Mouse (Mus musculus): ENCODE results near the gene Hagh. TPM values are rescaled to one million over a fixed set of nuclear protein-coding genes. Genes with fewer than 3 reads are reported as not detected.
A peak's percentile ranks its signal among the peaks of the same experiment; 100 is the strongest.

Gene Hagh
- polyA plus RNA-seq, 1 experiment from 2014 or later, result 24.1 TPM

DNA sequence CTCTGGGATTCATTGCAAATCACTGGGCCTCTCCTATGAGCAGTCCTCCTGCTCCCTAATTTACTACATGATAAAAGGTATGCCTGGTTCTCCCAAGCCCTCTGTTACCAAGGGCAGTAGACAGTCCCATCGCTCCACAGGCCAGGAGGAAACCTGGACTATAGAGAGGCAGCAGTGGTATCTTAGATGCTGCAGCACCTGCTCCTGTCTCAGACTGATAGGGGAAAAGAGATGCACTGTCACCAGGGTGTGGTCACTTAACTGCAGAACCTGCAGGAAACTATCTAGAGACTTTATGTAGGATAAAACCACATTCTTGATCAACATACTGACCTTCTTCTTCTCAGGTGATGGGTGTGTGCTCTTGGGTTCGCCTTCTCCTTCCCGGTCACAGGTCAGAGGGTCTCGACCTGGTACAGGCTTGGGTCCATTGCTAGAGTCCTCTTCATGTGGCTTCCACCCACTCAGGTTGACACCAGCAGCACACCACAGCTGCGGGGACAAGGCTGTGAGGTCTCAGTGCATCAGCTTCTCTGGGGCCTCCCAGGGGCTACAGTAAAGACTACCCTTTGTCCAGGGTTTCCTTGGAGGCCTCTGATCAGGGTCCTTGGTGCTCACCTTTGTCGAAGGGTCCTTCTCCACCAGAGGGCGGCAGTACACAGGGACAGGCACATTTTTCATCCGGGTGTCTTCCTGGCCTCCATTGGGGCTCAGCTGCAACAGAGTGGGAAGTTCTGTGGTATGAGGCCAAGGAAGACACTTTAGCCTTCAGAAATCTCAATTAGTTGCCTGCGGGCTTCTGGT is 62.9 kb downstream of the Hagh start:
- H3K36me3 ChIP-seq (replicated peaks; ENCODE audit: control insufficient read depth, insufficient read depth, low read depth, low read length), result peaks cover 34% of the 10 kb centered on the region
- H3K4me3 ChIP-seq (ENCODE audit: low read depth, low read length), result no peak overlapping the region
- ATAC-seq (replicated peaks; ENCODE audit: insufficient number of reproducible peaks, low FRiP score, low TSS enrichment, low read depth) (no peak), DNase-seq (ENCODE audit: low spot score) (peak; percentile 12)
- H3K27ac ChIP-seq (replicated peaks; ENCODE audit: low read depth, low read length), result no peak overlapping the region
- H3K4me1 ChIP-seq (ENCODE audit: control insufficient read depth, insufficient read depth, low read length), result no peaks in the 10 kb centered on the region
- 69% methylated on average over 9 of the region's 9 CpGs for WGBS
- H3K9me3 ChIP-seq (replicated peaks; ENCODE audit: control insufficient read depth, low read length), result no peaks in the 10 kb centered on the region
- H3K9ac ChIP-seq (replicated peaks; ENCODE audit: low read length), result no peak overlapping the region
- no peaks in the 10 kb centered on the region for H3K27me3 ChIP-seq (ENCODE audit: control insufficient read depth, insufficient read depth, low read length)
- H3K4me2 ChIP-seq (ENCODE audit: low read depth, low read length), result no peak overlapping the region

DNA sequence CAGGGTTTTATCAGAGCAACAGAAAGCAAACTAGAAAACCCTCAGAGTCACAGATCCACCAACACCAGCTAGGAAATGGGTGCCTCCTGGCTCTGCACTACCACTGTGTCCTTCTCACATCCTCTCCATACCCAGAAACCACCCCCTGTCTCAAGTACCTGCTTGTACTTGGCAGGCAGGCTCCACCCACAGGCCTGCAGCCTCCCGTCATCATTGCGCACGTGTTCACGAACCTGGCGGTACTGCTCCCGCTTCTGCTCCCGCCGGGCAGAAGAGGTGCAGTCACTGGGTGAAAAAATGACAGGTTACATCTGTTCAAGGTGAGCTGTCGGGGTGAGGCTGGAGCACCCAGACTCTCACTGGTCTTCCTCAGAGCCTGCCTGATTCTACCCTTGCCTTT is 63.8 kb downstream of the Hagh start:
- Histone ChIP-seq H3K4me1 (ENCODE audit: control insufficient read depth, insufficient read depth, low read length) (no peaks in the 10 kb centered on the region), H3K4me3 (ENCODE audit: low read depth, low read length) (no peak overlapping the region), H3K27ac (replicated peaks; ENCODE audit: low read depth, low read length) (no peak overlapping the region), H3K9me3 (replicated peaks; ENCODE audit: control insufficient read depth, low read length) (no peaks in the 10 kb centered on the region), H3K36me3 (replicated peaks; ENCODE audit: control insufficient read depth, insufficient read depth, low read depth, low read length) (peaks cover 30% of the 10 kb centered on the region), H3K4me2 (ENCODE audit: low read depth, low read length) (no peak overlapping the region), H3K9ac (replicated peaks; ENCODE audit: low read length) (no peak overlapping the region), H3K27me3 (ENCODE audit: control insufficient read depth, insufficient read depth, low read length) (no peaks in the 10 kb centered on the region)
- WGBS, result 93% methylated on average over 9 of the region's 9 CpGs
- ATAC-seq (replicated peaks; ENCODE audit: insufficient number of reproducible peaks, low FRiP score, low TSS enrichment, low read depth) (no peak), DNase-seq (ENCODE audit: low spot score) (no peak)

DNA sequence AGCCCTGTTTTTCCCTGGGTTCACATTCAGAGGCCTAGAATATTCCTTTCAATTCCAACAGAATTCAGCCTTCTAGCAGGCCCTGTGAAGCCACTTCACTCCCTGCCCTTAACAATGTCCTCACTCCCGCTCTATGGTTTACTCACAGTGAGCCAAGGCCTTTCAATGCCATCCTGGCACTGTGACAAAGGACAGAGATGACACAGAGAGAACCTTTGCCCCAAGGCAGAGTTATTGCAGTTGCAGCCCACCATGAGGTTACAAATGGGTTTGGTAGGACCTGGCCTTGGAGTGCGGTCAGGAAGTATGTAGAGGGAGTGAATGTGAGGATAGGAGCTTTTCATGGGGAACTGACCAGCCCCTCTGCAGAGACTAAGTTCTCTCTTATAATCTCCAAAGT is 67.6 kb downstream of the Hagh start:
- 95% methylated on average over 2 of the region's 2 CpGs for WGBS
- no peaks in the 10 kb centered on the region for H3K4me1 ChIP-seq (ENCODE audit: control insufficient read depth, insufficient read depth, low read length)
- H3K4me2 ChIP-seq (ENCODE audit: low read depth, low read length), result no peak overlapping the region
- ATAC-seq (replicated peaks; ENCODE audit: insufficient number of reproducible peaks, low FRiP score, low TSS enrichment, low read depth) (no peak), DNase-seq (ENCODE audit: low spot score) (no peak)
- no peak overlapping the region for H3K4me3 ChIP-seq (ENCODE audit: low read depth, low read length)
- H3K36me3 ChIP-seq (replicated peaks; ENCODE audit: control insufficient read depth, insufficient read depth, low read depth, low read length), result peaks cover 11% of the 10 kb centered on the region
- H3K9me3 ChIP-seq (replicated peaks; ENCODE audit: control insufficient read depth, low read length), result no peaks in the 10 kb centered on the region
- H3K9ac ChIP-seq (replicated peaks; ENCODE audit: low read length), result no peak overlapping the region
- H3K27ac ChIP-seq (replicated peaks; ENCODE audit: low read depth, low read length), result no peak overlapping the region
- no peaks in the 10 kb centered on the region for H3K27me3 ChIP-seq (ENCODE audit: control insufficient read depth, insufficient read depth, low read length)

DNA sequence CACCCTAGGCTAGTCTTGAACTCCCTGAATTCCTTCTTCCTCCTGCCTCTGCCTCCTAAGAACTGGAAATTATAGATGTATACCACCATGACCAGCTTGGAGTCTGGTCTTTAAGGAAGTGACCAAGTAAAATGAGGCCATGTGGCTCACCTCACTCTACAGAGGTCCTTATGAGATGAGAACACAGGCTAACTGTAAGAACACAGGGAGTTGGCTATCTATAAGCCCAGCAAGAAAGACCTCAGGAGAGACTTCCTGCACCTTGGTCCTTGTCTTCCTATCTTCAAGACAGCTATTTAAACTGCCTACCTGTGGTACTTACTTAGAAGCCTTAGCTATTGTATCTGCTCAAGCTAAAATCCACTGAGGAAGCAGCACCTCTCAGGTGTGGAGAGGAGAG is 74.0 kb downstream of the Hagh start:
- ATAC-seq (replicated peaks; ENCODE audit: insufficient number of reproducible peaks, low FRiP score, low TSS enrichment, low read depth) (no peak), DNase-seq (ENCODE audit: low spot score) (no peak)
- no peak overlapping the region for H3K9ac ChIP-seq (replicated peaks; ENCODE audit: low read length)
- no peaks in the 10 kb centered on the region for H3K4me1 ChIP-seq (ENCODE audit: control insufficient read depth, insufficient read depth, low read length)
- no peaks in the 10 kb centered on the region for H3K27me3 ChIP-seq (ENCODE audit: control insufficient read depth, insufficient read depth, low read length)
- H3K27ac ChIP-seq (replicated peaks; ENCODE audit: low read depth, low read length), result no peak overlapping the region
- H3K4me3 ChIP-seq (ENCODE audit: low read depth, low read length), result no peak overlapping the region
- H3K36me3 ChIP-seq (replicated peaks; ENCODE audit: control insufficient read depth, insufficient read depth, low read depth, low read length), result peaks cover 9% of the 10 kb centered on the region
- H3K9me3 ChIP-seq (replicated peaks; ENCODE audit: control insufficient read depth, low read length), result no peaks in the 10 kb centered on the region
- H3K4me2 ChIP-seq (ENCODE audit: low read depth, low read length), result no peak overlapping the region

Other genes starting within 250 kb of the Hagh start
- 46.2 and 56.4 TPM in 2 replicates for gene Tsc2, start 207.5 kb upstream of the Hagh start, polyA plus RNA-seq (2014; fragmentation: Nextera tagmentation; extraction: Ambion mirVana)
- gene Nthl1, start 207.5 kb upstream of the Hagh start, polyA plus RNA-seq (2014; fragmentation: Nextera tagmentation; extraction: Ambion mirVana), result 18.6 and 22.9 TPM in 2 replicates
- gene Slc9a3r2, start 189.8 kb upstream of the Hagh start, polyA plus RNA-seq (2014; fragmentation: Nextera tagmentation; extraction: Ambion mirVana), result 48.3 and 50.2 TPM in 2 replicates
- gene Npw, start 181.7 kb upstream of the Hagh start, polyA plus RNA-seq (2014; fragmentation: Nextera tagmentation; extraction: Ambion mirVana), result 0.48 TPM in 1 of 2 replicates, not detected in the other
- gene Zfp598, start 170.5 kb upstream of the Hagh start, polyA plus RNA-seq (2014; fragmentation: Nextera tagmentation; extraction: Ambion mirVana), result 24.1 and 26.6 TPM in 2 replicates
- gene Syngr3, start 150.2 kb upstream of the Hagh start, polyA plus RNA-seq (2014; fragmentation: Nextera tagmentation; extraction: Ambion mirVana), result 6.2 and 6.6 TPM in 2 replicates
- gene Gfer, start 144.0 kb upstream of the Hagh start, polyA plus RNA-seq (2014; fragmentation: Nextera tagmentation; extraction: Ambion mirVana), result 46.8 and 52.4 TPM in 2 replicates
- 1.1 and 2.7 TPM in 2 replicates for gene Noxo1, start 143.9 kb upstream of the Hagh start, polyA plus RNA-seq (2014; fragmentation: Nextera tagmentation; extraction: Ambion mirVana)
- gene Tbl3, start 132.5 kb upstream of the Hagh start, polyA plus RNA-seq (2014; fragmentation: Nextera tagmentation; extraction: Ambion mirVana), result 96.3 and 102 TPM in 2 replicates
- gene Rnf151, start 122.1 kb upstream of the Hagh start, polyA plus RNA-seq (2014; fragmentation: Nextera tagmentation; extraction: Ambion mirVana), result 0.18 and 0.24 TPM in 2 replicates
- 1,371 and 1,480 TPM in 2 replicates for gene Rps2, start 122.0 kb upstream of the Hagh start, polyA plus RNA-seq (2014; fragmentation: Nextera tagmentation; extraction: Ambion mirVana)
- gene Ndufb10, start 115.7 kb upstream of the Hagh start, polyA plus RNA-seq (2014; fragmentation: Nextera tagmentation; extraction: Ambion mirVana), result 191 and 217 TPM in 2 replicates
- not detected in 2 replicates for gene Rpl3l, start 112.3 kb upstream of the Hagh start, polyA plus RNA-seq (2014; fragmentation: Nextera tagmentation; extraction: Ambion mirVana)
- 23.6 and 24.3 TPM in 2 replicates for gene Msrb1, start 103.5 kb upstream of the Hagh start, polyA plus RNA-seq (2014; fragmentation: Nextera tagmentation; extraction: Ambion mirVana)
- 4.3 and 4.7 TPM in 2 replicates for gene Hs3st6, start 87.2 kb upstream of the Hagh start, polyA plus RNA-seq (2014; fragmentation: Nextera tagmentation; extraction: Ambion mirVana)
- gene Meiob, start 35.9 kb upstream of the Hagh start, polyA plus RNA-seq (2014; fragmentation: Nextera tagmentation; extraction: Ambion mirVana), result not detected in 2 replicates
- 21.7 and 23.0 TPM in 2 replicates for gene Fahd1, start 10.2 kb downstream of the Hagh start, polyA plus RNA-seq (2014; fragmentation: Nextera tagmentation; extraction: Ambion mirVana)
- 0.14 TPM in 2 replicates for gene Igfals, start 25.9 kb downstream of the Hagh start, polyA plus RNA-seq (2014; fragmentation: Nextera tagmentation; extraction: Ambion mirVana)
- 61.0 and 63.9 TPM in 2 replicates for gene Nubp2, start 46.2 kb downstream of the Hagh start, polyA plus RNA-seq (2014; fragmentation: Nextera tagmentation; extraction: Ambion mirVana)
- gene Spsb3, start 46.5 kb downstream of the Hagh start, polyA plus RNA-seq (2014; fragmentation: Nextera tagmentation; extraction: Ambion mirVana), result 34.8 and 39.8 TPM in 2 replicates
- 15.9 and 18.2 TPM in 2 replicates for gene Eme2, start 54.9 kb downstream of the Hagh start, polyA plus RNA-seq (2014; fragmentation: Nextera tagmentation; extraction: Ambion mirVana)
- gene Mrps34, start 55.0 kb downstream of the Hagh start, polyA plus RNA-seq (2014; fragmentation: Nextera tagmentation; extraction: Ambion mirVana), result 68.6 and 84.7 TPM in 2 replicates
- gene Nme3, start 56.4 kb downstream of the Hagh start, polyA plus RNA-seq (2014; fragmentation: Nextera tagmentation; extraction: Ambion mirVana), result 49.4 and 52.8 TPM in 2 replicates
- 22.9 and 26.2 TPM in 2 replicates for gene Mapk8ip3, start 96.8 kb downstream of the Hagh start, polyA plus RNA-seq (2014; fragmentation: Nextera tagmentation; extraction: Ambion mirVana)
- 245 and 249 TPM in 2 replicates for gene Jpt2, start 120.5 kb downstream of the Hagh start, polyA plus RNA-seq (2014; fragmentation: Nextera tagmentation; extraction: Ambion mirVana)
- 9.7 and 10.1 TPM in 2 replicates for gene Cramp1l, start 175.6 kb downstream of the Hagh start, polyA plus RNA-seq (2014; fragmentation: Nextera tagmentation; extraction: Ambion mirVana)
- gene Ift140, start 175.9 kb downstream of the Hagh start, polyA plus RNA-seq (2014; fragmentation: Nextera tagmentation; extraction: Ambion mirVana), result 18.4 and 22.1 TPM in 2 replicates
- 9.6 and 11.7 TPM in 2 replicates for gene Tmem204, start 243.4 kb downstream of the Hagh start, polyA plus RNA-seq (2014; fragmentation: Nextera tagmentation; extraction: Ambion mirVana)

Data from embryonic facial prominence, embryonic 11.5 days (tissue).